Mouse (Mus musculus): ENCODE measurements around the gene B230104I21Rik.

GRCm38 (mm10) chr4:154396652-154397301 is 60.9 kb downstream of the B230104I21Rik start:
- TF ChIP-seq CTCF (IDR thresholded peaks at IDR 0.05; ENCODE audit: borderline replicate concordance, control insufficient read depth, extremely low read depth, insufficient read depth, low read length, poor library complexity) (no peak), POLR2A (IDR thresholded peaks at IDR 0.05; ENCODE audit: control insufficient read depth, extremely low read depth, insufficient read depth, low read length, poor library complexity) (no peak)

All from thymus, adult 2 months (tissue).